Mouse (Mus musculus) layer of hippocampus, adult 9-11 months (tissue): ENCODE measurements at regions not wholly inside any gene's neighbourhood (a gene's known extent, or its start where the extent isn't known, plus 50 kb on each side); places are given as distances from the start of the nearest gene placed in this dataset.

ENCODE experiments used
- DNase-seq: peaks from one replicate; pipeline ENCODE4 v3.0.0; 2022

DNA sequence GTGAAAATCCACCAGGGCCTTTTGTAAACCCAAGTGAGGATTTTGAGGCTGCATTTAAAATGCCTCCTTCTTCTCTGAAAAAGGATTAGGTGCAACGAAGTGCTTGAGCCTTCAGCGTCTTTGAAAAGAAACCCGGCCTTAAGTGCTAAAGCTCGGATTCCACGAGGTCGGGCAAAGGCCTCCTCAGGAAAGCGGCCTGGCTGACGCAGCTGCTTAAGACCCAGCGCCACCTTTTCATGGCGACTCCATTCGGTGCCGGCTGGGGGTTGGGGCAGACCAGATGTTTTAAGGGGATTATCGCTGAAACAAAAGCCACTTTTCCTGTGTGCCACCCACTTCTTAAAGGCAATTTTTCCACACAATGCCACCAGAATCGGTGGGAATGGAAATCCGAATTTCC lies 61.6 kb upstream of the 4932438H23Rik start:
- DNase-seq: no peak

DNA sequence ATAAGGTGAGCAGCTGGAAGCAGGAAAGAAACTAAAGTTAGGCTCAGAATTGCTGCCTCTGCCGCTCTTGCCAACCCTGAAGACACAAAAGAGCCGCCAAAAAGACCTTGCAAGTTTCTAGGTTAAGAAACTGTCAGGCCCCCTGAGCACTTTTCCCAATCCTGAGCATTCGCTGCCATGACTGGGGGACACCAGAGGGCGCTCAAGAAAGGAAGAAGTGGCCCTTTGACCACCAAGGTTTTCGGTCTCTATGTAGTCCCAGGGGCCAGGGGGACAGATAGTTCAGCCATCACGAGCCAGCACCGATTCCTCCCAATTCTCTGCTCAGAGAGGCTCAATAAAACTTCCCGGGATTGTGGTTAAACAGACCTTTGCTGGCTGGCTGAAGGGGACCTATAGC lies 64.6 kb upstream of the Olig2 start:
- DNase-seq: no peak

DNA sequence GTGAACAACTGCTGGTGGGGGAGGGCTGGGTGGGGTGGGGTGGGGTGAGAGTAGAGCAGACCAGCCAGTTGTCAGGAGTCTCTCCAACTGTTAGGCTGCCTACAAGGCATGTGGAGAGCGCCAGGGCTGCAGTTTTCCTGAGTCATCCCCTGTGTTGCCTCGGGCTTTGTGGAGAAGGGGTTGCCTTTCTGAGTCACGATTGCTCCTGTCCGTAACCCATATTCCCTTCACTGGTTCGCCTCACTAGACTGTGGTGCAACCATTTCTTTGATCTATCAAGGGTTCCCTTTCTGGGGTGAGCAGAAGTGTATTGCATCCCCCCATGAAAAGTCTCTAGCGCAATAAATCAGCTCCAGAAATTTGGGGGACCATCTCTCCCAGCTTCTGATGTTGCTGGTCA lies 63.6 kb upstream of the Olig2 start:
- DNase-seq: no peak

DNA sequence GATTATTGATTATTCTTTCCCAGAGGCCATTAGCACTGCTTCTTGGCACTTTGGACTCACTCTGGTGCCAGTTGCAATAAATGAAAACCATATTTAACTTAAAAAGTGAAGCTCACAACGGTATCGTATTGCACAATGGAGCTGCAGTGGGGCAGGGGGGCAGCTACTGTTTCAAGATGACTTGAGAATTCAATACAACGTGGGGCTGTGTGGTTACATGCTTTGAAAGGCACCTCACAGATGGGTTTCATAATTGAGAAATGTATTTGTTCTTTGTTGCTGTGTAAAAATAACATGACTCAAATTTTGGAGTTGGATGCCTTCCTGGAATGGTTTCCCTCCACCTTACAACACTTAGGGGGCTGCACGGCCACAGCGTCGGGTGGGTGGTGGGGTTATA lies 62.9 kb upstream of the Olig2 start:
- no peak for DNase-seq

DNA sequence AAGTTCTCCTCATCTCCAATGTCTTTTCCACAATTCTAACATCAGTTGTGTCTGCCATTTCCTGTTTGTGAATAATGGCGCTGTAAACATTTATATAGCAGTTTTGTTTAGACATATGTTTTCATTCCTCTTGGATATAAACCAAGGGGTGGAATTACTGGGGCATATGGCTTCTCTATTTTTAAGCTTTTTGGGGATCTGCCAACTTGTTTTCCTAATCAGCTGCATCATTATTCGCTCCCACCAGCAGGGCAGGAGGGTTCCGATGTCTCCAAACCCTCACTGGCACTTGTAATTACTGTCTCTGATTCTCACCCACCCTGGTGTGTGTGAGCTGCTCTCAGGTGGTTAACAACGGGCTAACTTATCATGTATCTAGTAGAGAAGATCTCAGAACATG lies 59.4 kb upstream of the Olig2 start:
- no peak for DNase-seq

DNA sequence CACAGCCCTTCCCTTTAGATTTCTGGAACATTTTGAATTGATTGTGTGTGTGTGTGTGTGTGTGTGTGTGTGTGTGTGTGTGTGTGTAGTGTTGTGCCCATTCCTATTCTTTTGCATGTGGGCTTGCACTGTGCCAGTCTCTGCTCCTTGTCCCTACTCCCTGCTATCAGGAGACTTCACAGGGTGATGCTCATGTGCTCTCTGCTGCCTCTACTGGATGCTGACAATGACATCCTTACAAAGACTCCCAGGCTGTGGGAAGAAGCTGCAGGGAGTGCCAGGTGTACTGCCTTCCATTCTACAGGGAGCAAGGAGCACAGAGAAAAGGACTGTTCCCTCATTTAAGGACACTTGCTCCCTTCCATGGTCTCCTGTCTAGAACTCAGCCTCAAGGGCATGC lies 58.4 kb upstream of the Olig2 start:
- DNase-seq: peak; percentile 53

DNA sequence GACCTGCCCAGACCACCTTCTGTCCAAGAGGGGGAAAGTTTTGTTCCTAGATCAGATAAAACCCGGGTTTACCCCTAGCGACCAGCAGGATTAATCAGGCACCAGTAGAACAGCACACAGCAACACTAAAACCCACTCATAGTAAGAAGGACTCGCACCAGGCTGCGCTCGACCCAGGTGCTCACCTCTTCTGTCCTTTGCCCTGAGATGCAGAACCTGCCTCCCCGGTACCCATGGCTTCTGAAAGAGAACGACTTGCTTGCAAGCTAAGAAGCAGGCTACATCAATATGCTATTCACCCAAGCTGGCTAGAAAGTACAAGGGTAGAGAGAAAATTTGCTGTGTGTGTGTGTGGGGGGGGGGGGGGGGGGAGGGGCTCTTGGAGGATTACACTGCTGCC lies 56.9 kb upstream of the Olig2 start:
- DNase-seq: no peak

DNA sequence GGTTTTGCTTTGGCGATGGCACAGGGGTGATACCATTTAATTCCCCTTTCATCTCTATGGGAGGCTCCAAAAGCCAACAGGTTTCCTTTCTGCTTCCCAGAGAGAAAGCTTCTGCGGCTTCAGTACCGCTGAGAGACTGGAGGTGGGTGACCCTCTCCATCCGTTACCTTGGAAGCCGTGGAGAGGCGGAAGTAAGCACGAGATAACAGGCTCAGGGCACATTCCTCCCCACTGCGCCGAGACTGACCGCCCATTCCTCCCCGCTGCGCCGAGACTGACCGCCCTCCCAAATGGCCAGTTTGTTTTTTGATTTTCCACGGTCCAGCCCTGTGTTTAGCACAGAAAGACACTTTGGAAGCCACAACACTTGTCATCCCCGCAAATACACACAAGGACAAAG lies 55.4 kb upstream of the Olig2 start:
- DNase-seq: no peak

DNA sequence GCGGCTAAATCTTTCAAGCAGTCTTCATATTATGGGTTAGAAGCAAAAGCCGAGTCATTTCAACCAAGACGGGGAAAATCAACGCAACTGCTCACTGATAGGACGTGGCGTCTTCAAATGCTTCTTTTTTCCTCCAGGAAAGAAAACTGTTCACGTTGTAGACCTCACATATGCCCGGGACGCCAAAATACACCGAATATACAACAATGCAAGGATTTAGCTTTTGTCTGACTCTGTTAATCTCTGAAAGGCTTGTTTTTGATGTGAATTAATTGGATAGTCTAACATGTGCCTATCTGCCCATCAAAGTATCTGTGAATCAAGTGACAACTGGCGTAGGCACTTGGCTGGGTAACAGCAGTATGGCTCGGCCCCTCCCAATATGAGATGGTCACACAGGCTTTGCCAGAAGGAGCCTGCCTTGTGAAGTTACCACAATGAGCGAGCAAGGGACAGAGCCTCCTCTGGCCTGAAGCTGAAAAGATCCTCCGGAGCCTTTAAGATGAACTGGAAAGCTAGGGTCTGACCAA lies 53.3 kb upstream of the Olig2 start:
- no peak for DNase-seq

DNA sequence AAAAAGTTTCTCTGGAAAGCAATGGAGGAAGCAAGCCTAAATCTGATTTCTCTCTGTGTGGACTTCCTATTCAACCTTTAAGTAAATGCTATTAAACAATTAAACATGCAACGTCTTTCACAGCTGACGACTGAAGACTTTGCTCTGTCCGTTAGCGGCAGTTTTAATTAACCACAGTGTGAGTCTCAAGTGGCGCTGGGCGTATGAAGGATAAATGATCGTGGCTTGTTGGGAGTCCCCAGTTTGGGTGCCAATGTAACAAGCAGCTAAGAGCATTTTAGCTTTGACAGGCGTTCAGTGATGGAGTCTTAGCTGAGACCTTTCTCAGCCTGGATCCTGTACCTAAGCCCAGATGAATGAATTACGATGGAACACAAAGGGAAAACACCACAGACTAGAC lies 52.7 kb upstream of the Olig2 start:
- no peak for DNase-seq

DNA sequence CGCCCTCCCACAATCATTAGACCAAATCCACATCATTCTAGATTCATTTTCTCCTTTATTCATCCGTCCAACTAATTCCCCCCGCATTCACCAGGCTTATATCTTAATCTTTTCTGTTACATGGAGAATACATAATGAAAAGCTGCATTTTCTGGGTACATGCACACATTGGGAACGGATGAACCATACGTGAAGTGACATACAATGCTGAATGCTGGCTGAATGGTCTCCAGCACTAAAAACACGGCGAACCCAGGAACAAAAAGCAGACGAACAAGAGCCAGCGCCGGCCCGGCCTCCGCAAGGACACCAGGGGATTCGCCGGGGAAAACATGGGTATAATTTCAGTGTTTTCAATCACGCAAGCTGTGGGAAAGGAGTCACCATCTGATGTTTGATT lies 52.0 kb upstream of the Olig2 start:
- no peak for DNase-seq

DNA sequence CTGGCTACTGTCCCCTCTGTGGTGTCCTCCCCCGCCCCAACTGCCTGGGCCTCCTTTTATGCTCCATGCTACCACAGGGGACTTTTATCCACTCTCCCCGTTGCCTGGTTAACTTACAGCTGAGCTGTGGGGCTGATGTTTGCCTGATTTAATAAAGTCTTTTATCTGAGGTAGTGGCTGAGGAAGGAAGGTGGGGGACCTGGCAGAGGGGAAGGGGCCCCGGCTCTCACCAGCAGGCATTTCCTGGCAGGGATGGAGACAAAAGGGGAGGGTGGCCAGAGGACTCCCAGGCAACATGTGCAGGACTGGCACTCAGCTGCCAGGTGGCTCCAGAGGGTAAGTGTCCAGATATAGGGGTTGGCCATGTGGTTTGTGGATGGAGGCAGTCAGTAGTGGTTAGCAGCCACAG lies 51.4 kb upstream of the Olig2 start:
- no peak for DNase-seq

DNA sequence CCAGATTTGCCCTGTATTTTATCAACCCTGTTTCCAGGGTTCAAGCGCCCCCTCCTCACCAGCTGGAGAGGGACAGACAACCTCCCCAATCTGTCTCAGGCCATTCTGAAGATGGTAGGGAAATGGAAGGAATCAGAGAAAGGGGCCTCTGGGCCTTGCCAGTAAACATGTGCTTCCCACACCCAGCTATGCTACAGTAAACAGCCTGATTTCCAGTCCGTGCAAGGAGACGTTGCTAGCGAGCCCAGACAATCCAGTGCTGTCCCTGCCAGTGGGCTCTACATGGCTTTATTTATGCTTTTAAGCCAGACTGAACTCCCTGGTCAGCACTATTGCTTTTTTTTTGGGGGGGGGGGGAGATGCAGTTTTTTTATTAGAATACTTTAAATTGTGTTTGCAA lies 50.9 kb upstream of the Olig2 start:
- DNase-seq: no peak
